Mouse (Mus musculus) macrophage (primary cell): ENCODE results near the gene Olfr718-ps1. TPM values are rescaled to one million over a fixed set of nuclear protein-coding genes. Genes with fewer than 3 reads are reported as not detected.

ENCODE experiments used
- H3K27ac ChIP-seq: fragments of 350-480 bp; formaldehyde crosslinking; 2 replicates; pipeline ENCODE4 v1.9.0; 2021
- H3K36me3 ChIP-seq: fragments of 350-480 bp; formaldehyde crosslinking; 2 replicates; pipeline ENCODE4 v1.9.0; 2021; ENCODE audit errors: inconsistent target
- H3K4me3 ChIP-seq: fragments of 350-480 bp; formaldehyde crosslinking; 2 replicates; pipeline ENCODE4 v1.9.0; 2021; ENCODE audit errors: inconsistent target
- H3K79me2 ChIP-seq: fragments of 350-480 bp; formaldehyde crosslinking; 2 replicates; pipeline ENCODE4 v1.9.0; 2021; ENCODE audit errors: inconsistent target
- WGBS: methylation state at CpG from one replicate; pipeline ENCODE4 v1.1.7; 2026; ENCODE audit warnings: inconsistent platforms; ENCODE audit not compliant: missing documents; 5-methylcytosine and 5-hydroxymethylcytosine counted together
- polyA plus RNA-seq: library from polyadenylated mRNA; stranded (reverse); fragments of 250-400 nt; gene quantifications from 3 replicates; pipeline ENCODE4 v1.2.4, GENCODE M21; 2018; ENCODE audit warnings: inconsistent platforms

Gene Olfr718-ps1
- polyA plus RNA-seq, 1 experiment from 2014 or later, result not detected

- H3K4me3 ChIP-seq, result peak within 1 kb of the TSS; percentile 50
- under 1% methylated on average over 64 of the region's 110 CpGs for WGBS
- H3K79me2 ChIP-seq, result peaks cover 47% of the 10 kb centered on the region
- 0 out of 2 replicates have a peak within 1 kb of the TSS, but pooled peaks have one; percentile 7 for H3K27ac ChIP-seq
- no peaks in the 10 kb centered on the region for H3K36me3 ChIP-seq
Measured at GRCm38 (mm10) chr5:143112281-143113246, 34.8 kb downstream of the Olfr718-ps1 start, which contains the start of gene Rnf216. Gene Rnf216 (minus strand): TSS chr5:143112994.

GRCm38 (mm10) chr5:143106842-143107241 lies 40.5 kb downstream of the Olfr718-ps1 start:
- no peaks in the 10 kb centered on the region for H3K36me3 ChIP-seq
- H3K79me2 ChIP-seq, result peaks cover 100% of the 10 kb centered on the region
- WGBS, result 89% methylated on average over 3 of the region's 3 CpGs
- H3K4me3 ChIP-seq, result no peak overlapping the region
- H3K27ac ChIP-seq, result no peak overlapping the region

- 92% methylated on average over 2 of the region's 2 CpGs for WGBS
- peaks cover 96% of the 10 kb centered on the region for H3K79me2 ChIP-seq
- H3K36me3 ChIP-seq, result no peaks in the 10 kb centered on the region; the same call in 1 of the 2 replicates
- no peak overlapping the region for H3K27ac ChIP-seq
- H3K4me3 ChIP-seq, result no peak overlapping the region
Measured at GRCm38 (mm10) chr5:143103231-143103630, 44.1 kb downstream of the Olfr718-ps1 start.

- WGBS, result 91% methylated on average over 1 of the region's 1 CpGs
Measured at GRCm38 (mm10) chr5:143101626-143102025, 45.8 kb downstream of the Olfr718-ps1 start.

GRCm38 (mm10) chr5:143095256-143095655 lies 52.1 kb downstream of the Olfr718-ps1 start:
- WGBS, result 93% methylated on average over 7 of the region's 7 CpGs
- Histone ChIP-seq H3K36me3 (peaks cover 23% of the 10 kb centered on the region), H3K27ac (no peak overlapping the region), H3K4me3 (no peak overlapping the region), H3K79me2 (peaks cover 56% of the 10 kb centered on the region)

More at GRCm38 (mm10) chr5:143101626-143102025, 45.8 kb downstream of the Olfr718-ps1 start:
- Histone ChIP-seq H3K27ac (no peak overlapping the region), H3K4me3 (no peak overlapping the region), H3K79me2 (peaks cover 94% of the 10 kb centered on the region), H3K36me3 (no peaks in the 10 kb centered on the region; the same call in 1 of the 2 replicates)

DNA sequence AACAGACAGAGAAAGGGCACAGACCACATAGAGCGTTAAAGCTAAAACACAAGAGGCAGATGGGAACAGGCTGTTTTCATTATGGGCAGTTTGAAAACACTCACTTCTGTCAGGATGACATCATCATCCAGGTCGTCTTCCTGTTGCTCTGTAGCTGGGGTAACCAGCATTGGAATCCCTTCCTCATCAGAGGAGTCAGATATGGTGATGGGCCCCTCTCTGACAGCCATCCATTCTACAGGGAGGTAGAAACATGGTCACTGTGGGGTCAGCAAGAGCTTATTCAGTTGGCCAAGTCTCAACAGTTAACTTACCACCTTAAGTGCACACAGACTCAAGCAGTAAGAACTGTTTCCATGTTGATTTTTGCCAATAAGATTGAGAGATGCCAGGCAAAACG lies 54.5 kb downstream of the Olfr718-ps1 start:
- H3K36me3 ChIP-seq, result peaks cover 45% of the 10 kb centered on the region
- no peak overlapping the region for H3K27ac ChIP-seq
- 72% methylated on average over 3 of the region's 3 CpGs for WGBS
- H3K79me2 ChIP-seq, result peaks cover 36% of the 10 kb centered on the region
- no peak overlapping the region for H3K4me3 ChIP-seq

DNA sequence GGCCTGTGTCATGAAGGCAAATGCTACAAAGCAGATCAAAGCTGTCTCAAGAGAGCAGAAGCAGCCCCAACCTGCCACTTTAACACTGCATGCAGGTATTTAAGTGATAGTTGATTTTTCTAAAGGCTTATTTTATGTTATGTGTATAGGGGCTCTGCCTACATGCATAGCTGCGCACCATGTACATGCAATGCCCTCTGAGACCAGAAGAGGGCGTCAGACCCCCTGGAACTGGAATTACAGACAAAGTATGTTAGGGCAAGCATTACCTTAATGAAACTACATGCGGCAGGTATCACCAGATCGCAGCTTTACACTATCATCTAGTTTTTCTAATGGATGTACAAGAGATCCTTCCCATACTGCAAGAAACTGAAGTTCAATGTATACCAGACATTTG lies 62.5 kb downstream of the Olfr718-ps1 start:
- 82% methylated on average over 4 of the region's 4 CpGs for WGBS
- Histone ChIP-seq H3K79me2 (no peaks in the 10 kb centered on the region), H3K4me3 (no peak overlapping the region), H3K36me3 (peaks cover 81% of the 10 kb centered on the region), H3K27ac (no peak overlapping the region)

Other genes with a start within 250 kb of the Olfr718-ps1 start
- 4,180 to 7,540 TPM (median 4,195 TPM) in 3 replicates for gene Actb, start 240.8 kb downstream of the Olfr718-ps1 start, polyA plus RNA-seq
- gene Fscn1, start 187.2 kb downstream of the Olfr718-ps1 start, polyA plus RNA-seq, result 0.81 to 1.8 TPM (median 0.94 TPM) in 3 replicates
- 21.4 to 26.2 TPM (median 23.3 TPM) in 3 replicates for gene Rnf216, start 34.6 kb downstream of the Olfr718-ps1 start, polyA plus RNA-seq
- gene Rbak, start 33.2 kb upstream of the Olfr718-ps1 start, polyA plus RNA-seq, result 4.6 to 4.9 TPM (median 4.8 TPM) in 3 replicates
- gene Spdye4b, start 33.4 kb upstream of the Olfr718-ps1 start, polyA plus RNA-seq, result not detected in 3 replicates
- not detected in 3 replicates for gene Spdye4a, start 79.3 kb upstream of the Olfr718-ps1 start, polyA plus RNA-seq
- gene Zfp12, start 87.6 kb upstream of the Olfr718-ps1 start, polyA plus RNA-seq, result 4.7 to 6.0 TPM (median 5.2 TPM) in 3 replicates
- 2.5 TPM in 3 replicates for gene Zfp316, start 122.4 kb upstream of the Olfr718-ps1 start, polyA plus RNA-seq
- not detected in 3 replicates for gene Zfp853, start 146.0 kb upstream of the Olfr718-ps1 start, polyA plus RNA-seq
- gene E130309D02Rik, start 167.8 kb upstream of the Olfr718-ps1 start, polyA plus RNA-seq, result 11.1 to 17.3 TPM (median 13.0 TPM) in 3 replicates
- 26.9 to 33.6 TPM (median 31.4 TPM) in 3 replicates for gene Zdhhc4, start 181.7 kb upstream of the Olfr718-ps1 start, polyA plus RNA-seq
- not detected in 3 replicates for gene Grid2ip, start 209.8 kb upstream of the Olfr718-ps1 start, polyA plus RNA-seq